Mouse (Mus musculus) cortical plate, adult 2 months (tissue): ENCODE data around the gene Ccdc8.

Experiments
- CTCF ChIP-seq: fragments of 200-500 bp; IDR thresholded peaks from 2 replicates; pipeline ENCODE4 v1.5.1; 2011; ENCODE audit warnings: mild to moderate bottlenecking, control low read depth, low read length; ENCODE audit not compliant: insufficient read depth; ENCODE audit errors: extremely low read depth
- POLR2A ChIP-seq: fragments of 200-500 bp; IDR thresholded peaks from 2 replicates; pipeline ENCODE4 v1.6.1; 2011; ENCODE audit warnings: mild to moderate bottlenecking, low read length, control low read depth; ENCODE audit not compliant: insufficient read depth; ENCODE audit errors: extremely low read depth

DNA sequence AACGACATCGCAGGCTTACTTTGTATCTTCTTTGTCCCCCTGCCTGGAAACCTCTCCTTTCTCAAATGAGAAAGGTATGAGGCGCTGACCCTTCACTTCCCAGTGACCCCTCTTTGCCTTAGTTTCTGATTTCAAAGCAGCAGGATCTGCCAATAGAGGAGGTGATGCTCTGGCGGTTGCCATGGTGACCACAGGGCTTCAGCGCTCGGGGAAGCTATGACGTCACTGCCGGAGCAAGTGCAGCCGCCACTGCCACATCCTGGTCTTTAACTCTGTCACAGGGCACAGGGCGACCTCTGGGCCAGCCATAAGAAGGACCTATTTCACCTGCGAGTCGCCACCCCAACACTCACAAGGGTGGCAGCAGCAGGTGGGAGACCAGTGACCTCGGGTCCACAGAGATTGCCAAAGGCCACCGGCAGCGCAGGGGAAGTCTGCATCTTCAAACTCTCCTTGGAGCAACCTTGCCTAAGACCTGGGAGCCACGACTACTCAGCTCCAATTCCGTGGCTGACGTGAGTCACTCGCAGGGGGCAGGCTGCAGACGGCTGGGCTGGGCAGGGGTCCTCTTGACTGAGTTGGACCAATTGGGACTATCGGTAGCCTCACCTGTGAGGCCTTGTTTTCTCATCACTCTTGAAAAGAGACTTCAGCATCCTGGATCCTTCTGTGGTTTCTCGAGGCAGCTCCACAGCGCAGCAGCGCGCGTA, 9.5 kb upstream of the Ccdc8 start, which contains the start of gene Gm42372:
- TF ChIP-seq POLR2A = peak; percentile 54; the same call in 1 of the 2 replicates
- TF ChIP-seq CTCF = no peak
